Mouse (Mus musculus) testis, postnatal 14 days (tissue): ENCODE results near the gene Pih1d2.
"Not testable (repeated sequence)": the region's sequence is repeated elsewhere in the genome, so short reads cannot be mapped to it uniquely, and the experiment has no call there.

ENCODE experiments used
- DNase-seq: peaks from one replicate; pipeline ENCODE4 v3.0.0; 2021; ENCODE audit warnings: low spot score

Pih1d2 gene

GRCm38 (mm10) chr9:50617794-50618330 lies 741 bp downstream of the Pih1d2 start:
- no peak for DNase-seq

GRCm38 (mm10) chr9:50630903-50631302 lies 13.8 kb downstream of the Pih1d2 start:
- not testable (repeated sequence) for DNase-seq

- DNase-seq: no peak
Observed at GRCm38 (mm10) chr9:50632016-50632688, 15.0 kb downstream of the Pih1d2 start.

- DNase-seq: no peak
Observed at GRCm38 (mm10) chr9:50633059-50633458, 15.9 kb downstream of the Pih1d2 start.

- no peak for DNase-seq
Observed at GRCm38 (mm10) chr9:50634270-50634669, 17.1 kb downstream of the Pih1d2 start.

DNA sequence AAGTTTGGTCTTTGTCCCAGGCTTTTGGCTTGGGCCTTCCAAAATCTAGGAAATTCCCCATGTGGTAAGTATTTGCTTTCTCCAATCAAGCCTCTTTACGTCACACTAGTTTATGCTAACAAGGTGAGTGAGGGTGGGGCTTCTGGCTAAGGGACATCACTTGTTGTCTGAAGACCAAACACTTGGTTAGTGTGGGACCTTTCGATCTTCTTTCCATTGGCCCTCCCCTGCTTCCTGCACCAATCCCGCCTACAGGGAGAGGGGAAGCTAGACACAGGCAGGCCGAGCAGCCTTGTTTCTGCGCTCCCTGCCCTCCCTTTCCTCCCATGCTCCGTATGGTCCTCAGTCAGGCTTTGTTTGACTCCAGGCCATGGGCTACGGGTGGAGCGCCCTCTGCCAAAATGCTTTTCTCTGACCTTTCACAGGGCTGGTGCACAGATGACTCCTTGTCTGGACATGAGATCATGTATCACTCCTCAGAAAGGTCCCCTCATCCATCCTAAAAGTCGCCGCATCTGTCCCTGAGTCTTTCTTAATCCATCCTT lies 29.8 kb downstream of the Pih1d2 start:
- no peak for DNase-seq

GRCm38 (mm10) chr9:50650503-50650902 lies 33.4 kb downstream of the Pih1d2 start:
- no peak for DNase-seq

DNA sequence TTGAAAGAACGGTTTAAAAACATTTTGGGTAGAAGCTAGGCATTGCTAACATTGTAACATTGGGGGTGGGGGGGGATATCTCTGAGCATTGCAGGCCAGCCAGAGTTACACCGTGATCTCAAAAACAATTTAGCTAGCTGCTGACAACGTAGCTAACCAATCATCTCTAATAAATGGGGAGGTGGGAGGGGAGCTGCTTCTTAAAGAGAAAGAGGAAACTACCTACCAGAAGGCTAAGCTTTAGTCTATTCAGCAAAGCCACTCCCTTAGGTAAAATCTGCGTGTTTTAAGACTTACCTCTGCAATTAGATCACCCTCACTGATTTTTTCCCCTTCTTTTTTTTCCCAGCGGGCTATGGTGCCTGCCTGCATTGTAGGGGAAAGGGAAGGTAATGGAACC lies 41.3 kb downstream of the Pih1d2 start:
- DNase-seq: no peak

DNA sequence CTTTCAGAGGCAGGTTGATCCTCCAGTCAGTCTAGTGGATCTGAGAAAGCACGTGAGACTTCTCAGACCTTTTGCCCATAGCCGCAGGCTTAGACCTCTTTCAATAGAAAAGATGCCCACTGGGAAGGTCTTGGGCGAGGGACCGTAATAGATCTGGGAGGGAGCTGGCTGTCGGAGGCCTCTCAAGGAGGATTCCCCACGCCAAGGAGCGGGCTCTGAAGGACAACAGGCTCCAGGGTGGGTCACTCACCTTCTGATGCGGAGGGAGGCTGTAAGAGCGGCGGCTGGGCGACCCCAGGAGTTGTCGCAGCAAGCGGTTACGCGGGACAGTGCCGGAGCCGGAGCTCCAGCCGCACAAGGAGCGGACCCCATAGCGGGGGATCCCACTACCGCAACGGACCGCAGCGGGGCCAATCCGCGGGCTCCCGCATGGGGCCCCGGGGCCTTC lies 41.8 kb downstream of the Pih1d2 start:
- no peak for DNase-seq

- peak; percentile 89 for DNase-seq
Observed at GRCm38 (mm10) chr9:50659392-50660217, 42.5 kb downstream of the Pih1d2 start, which contains the start of gene Dlat. Dlat (minus strand) TSS chr9:50659780.

DNA sequence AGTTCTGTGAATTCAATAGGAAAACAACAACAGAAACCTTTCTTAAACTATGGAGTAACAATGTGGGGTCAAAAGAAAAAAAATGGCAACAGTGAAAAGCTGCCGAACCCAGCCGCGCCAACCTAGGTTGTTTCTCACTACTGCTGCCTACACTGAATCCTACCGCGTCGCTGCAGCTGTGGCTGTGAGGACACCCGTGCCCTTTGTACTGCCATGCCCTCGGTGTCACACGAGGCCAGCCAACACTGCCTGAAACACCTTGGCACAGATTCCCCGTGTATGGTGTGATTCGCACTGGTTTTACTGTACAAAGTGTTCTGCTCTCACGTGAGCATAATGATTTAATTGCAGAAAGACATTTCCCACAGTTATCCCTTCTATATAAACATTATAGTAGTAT lies 43.3 kb downstream of the Pih1d2 start:
- peak; percentile 50 for DNase-seq

DNA sequence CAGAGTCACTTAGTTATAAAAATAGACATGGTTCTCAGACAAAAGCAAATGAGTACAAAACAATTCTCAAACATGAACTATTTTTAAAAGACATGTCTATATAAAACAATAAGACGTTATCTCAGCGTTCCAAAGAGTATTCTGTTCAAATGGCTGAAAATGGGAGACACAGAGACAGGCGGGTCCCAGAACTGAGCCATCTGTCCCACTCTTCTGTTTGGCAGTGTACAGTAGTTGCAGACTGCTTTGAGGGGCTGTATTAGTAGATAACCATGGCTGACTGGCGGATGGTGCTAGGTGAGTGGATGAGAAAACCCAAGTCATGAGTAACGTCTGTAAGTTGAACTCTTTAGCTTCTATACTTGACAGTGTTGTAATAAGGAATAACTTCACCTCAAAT lies 47.7 kb downstream of the Pih1d2 start:
- no peak for DNase-seq

GRCm38 (mm10) chr9:50666442-50666841 lies 49.3 kb downstream of the Pih1d2 start:
- no peak for DNase-seq

- no peak for DNase-seq
Observed at GRCm38 (mm10) chr9:50667579-50668498, 50.7 kb downstream of the Pih1d2 start.

DNA sequence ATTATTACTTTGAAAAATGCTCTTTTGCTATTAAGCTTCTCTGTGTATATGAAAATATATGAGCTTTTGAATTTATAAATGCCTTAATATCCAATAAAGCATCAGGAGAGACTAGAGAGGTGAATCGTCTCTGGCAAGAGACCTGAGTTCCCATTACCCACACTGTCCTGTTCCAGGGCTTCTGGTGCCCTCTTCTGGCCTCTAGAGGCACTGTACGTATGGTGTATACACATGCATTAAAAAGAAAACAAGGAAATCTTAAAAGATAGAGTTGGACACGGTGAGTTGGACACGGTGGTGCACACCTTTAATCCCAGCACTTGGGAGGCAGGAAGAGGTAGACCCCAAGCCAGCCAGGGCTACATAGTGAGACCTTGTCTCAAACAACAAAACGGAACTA lies 53.6 kb downstream of the Pih1d2 start:
- DNase-seq: peak; percentile 21
